Mouse (Mus musculus) myocyte (in vitro differentiated cells): ENCODE data around the gene Tmc7. TPM values are rescaled to one million over a fixed set of nuclear protein-coding genes. Genes with fewer than 3 reads are reported as not detected.
A peak's percentile ranks its signal among the peaks of the same experiment; 100 is the strongest.

ENCODE experiments used
- H3K27me3 ChIP-seq: one replicate; pipeline ENCODE4 v1.6.1; 2011; ENCODE audit not compliant: control insufficient read depth, insufficient read depth, insufficient read length
- H3K36me3 ChIP-seq: one replicate; pipeline ENCODE4 v1.6.1; 2011; ENCODE audit not compliant: control insufficient read depth, insufficient read depth
- H3K4me2 ChIP-seq: one replicate; pipeline ENCODE4 v1.6.1; 2011; ENCODE audit warnings: low read depth, control low read depth
- H3K4me3 ChIP-seq: one replicate; pipeline ENCODE4 v1.5.1; 2011; ENCODE audit warnings: mild to moderate bottlenecking, control low read depth, moderate library complexity
- H3K79me2 ChIP-seq: one replicate; pipeline ENCODE4 v1.6.1; 2011; ENCODE audit not compliant: control insufficient read depth, insufficient read depth
- H3ac ChIP-seq: one replicate; pipeline ENCODE4 v1.6.1; 2011; ENCODE audit not compliant: control insufficient read depth, insufficient read length
- CEBPB ChIP-seq: IDR thresholded peaks from 2 replicates; pipeline ENCODE4 v1.6.1; 2011; ENCODE audit warnings: mild to moderate bottlenecking, moderate library complexity; ENCODE audit not compliant: poor library complexity, insufficient read depth, severe bottlenecking
- E2F4 ChIP-seq: IDR thresholded peaks from one replicate; pipeline ENCODE4 v1.6.1; 2011; ENCODE audit warnings: mild to moderate bottlenecking, control low read depth, moderate library complexity; ENCODE audit not compliant: insufficient read depth
- MAX ChIP-seq: IDR thresholded peaks from one replicate; pipeline ENCODE4 v1.6.1; 2011; ENCODE audit warnings: low read depth, mild to moderate bottlenecking, control low read depth
- MYOD1 ChIP-seq, 3 experiments: IDR thresholded peaks; one replicate each; pipeline ENCODE4 v1.6.1; 2011; ENCODE audit warnings: control low read depth in 2 of 3, low read depth in 2 of 3, mild to moderate bottlenecking in 2 of 3, moderate library complexity in 1 of 3; ENCODE audit not compliant: insufficient read length in 2 of 3, control insufficient read depth in 1 of 3
- MYOG ChIP-seq, 3 experiments: IDR thresholded peaks; one replicate each; pipeline ENCODE4 v1.6.1; 2011; ENCODE audit warnings: control low read depth in 2 of 3, low read depth in 2 of 3, mild to moderate bottlenecking in 2 of 3; ENCODE audit not compliant: insufficient read length in 2 of 3, control insufficient read depth in 1 of 3, insufficient read depth in 1 of 3
- POLR2A ChIP-seq: IDR thresholded peaks from one replicate; pipeline ENCODE4 v1.6.1; 2011; ENCODE audit warnings: low read depth, mild to moderate bottlenecking, control low read depth, moderate library complexity; ENCODE audit not compliant: insufficient read length
- POLR2AphosphoS2 ChIP-seq: IDR thresholded peaks from one replicate; pipeline ENCODE4 v1.6.1; 2011; ENCODE audit warnings: low read depth, control low read depth; ENCODE audit not compliant: insufficient read length
- REST ChIP-seq: IDR thresholded peaks from one replicate; pipeline ENCODE4 v1.6.1; 2011; ENCODE audit warnings: mild to moderate bottlenecking, control low read depth, moderate library complexity; ENCODE audit not compliant: insufficient read depth, insufficient read length
- SRF ChIP-seq: IDR thresholded peaks from one replicate; pipeline ENCODE4 v1.6.1; 2011; ENCODE audit warnings: low read depth; ENCODE audit not compliant: control insufficient read depth, insufficient read length
- TCF12 ChIP-seq: IDR thresholded peaks from one replicate; pipeline ENCODE4 v1.6.1; 2011; ENCODE audit warnings: mild to moderate bottlenecking, control low read depth; ENCODE audit not compliant: poor library complexity, insufficient read depth, severe bottlenecking
- TCF3 ChIP-seq: IDR thresholded peaks from one replicate; pipeline ENCODE4 v1.6.1; 2011; ENCODE audit warnings: low read depth, control low read depth; ENCODE audit not compliant: insufficient read length
- USF1 ChIP-seq: IDR thresholded peaks from one replicate; pipeline ENCODE4 v1.6.1; 2011; ENCODE audit warnings: low read depth, mild to moderate bottlenecking, control low read depth, moderate library complexity
- polyA plus RNA-seq: library from polyadenylated mRNA; unstranded; fragments of >200 nt; fragmentation: generic; extraction: Trizol; gene quantifications from one replicate; pipeline ENCODE4 v1.2.1, GENCODE M21; 2012; ENCODE audit warnings: missing spikeins

Tmc7 gene
- polyA plus RNA-seq, 1 experiment, result 0.02 TPM

DNA sequence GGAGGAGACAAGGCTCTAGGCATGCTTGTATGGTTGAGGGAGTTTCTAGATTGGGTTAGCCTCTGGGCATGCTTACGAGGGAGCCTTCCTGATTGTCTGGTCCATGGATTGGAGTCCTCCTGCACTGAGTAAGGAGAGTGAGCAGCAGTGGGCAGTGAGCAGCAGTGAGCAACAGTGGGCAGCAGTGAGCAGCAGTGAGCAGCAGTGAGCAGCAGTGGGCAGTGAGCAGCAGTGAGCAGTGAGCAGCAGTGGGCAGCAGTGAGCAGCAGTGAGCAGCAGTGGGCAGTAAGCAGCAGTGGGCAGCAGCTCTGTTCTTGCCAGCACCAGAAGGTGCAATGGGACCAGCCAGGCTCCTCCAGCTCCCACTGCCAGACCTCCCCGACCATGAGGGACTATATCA lies 66.7 kb downstream of the Tmc7 start:
- TF ChIP-seq POLR2AphosphoS2 (no peak), SRF (no peak), USF1 (no peak), TCF3 (no peak), CEBPB (no peak), TCF12 (no peak)
- Histone ChIP-seq H3K27me3 (no peaks in the 10 kb centered on the region), H3K4me3 (no peak overlapping the region), H3K36me3 (no peaks in the 10 kb centered on the region), H3K4me2 (no peak overlapping the region), H3K79me2 (no peaks in the 10 kb centered on the region), H3ac (no peak overlapping the region)

DNA sequence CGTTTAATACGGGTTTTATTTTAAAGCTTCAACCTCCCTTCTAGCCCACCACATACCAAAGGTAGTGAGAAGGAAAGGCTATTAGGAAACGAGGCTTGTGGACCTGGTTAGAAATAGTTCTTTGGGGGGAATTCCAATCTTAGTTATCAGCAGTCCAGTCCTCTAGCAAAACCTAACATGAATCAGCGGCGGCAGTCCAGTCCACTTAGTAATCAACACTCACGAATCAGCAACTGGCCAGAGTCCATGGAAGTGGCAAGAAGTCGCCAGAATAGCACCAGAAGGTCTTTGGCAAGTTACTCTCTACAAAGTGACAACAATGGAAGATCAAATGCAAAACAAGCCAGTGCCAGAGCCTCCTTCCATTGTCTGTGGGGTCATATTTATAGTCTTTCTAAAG lies 76.0 kb downstream of the Tmc7 start:
- no peak for TF ChIP-seq TCF12
- no peak for TF ChIP-seq POLR2AphosphoS2
- no peak for TF ChIP-seq CEBPB
- TF ChIP-seq SRF, result no peak
- no peak for TF ChIP-seq E2F4
- TF ChIP-seq USF1, result no peak
- no peak for TF ChIP-seq REST
- no peak for TF ChIP-seq MYOG (IDR thresholded peaks at IDR 0.05; ENCODE audit: control insufficient read depth in 1 of 3, insufficient read depth in 1 of 3, insufficient read length in 2 of 3, low read depth in 2 of 3)
- no peak for TF ChIP-seq MAX
- TF ChIP-seq POLR2A, result no peak
- TF ChIP-seq MYOD1 (IDR thresholded peaks at IDR 0.05; ENCODE audit: control insufficient read depth in 1 of 3, insufficient read length in 2 of 3, low read depth in 2 of 3), result no peak
- H3ac ChIP-seq, result no peak overlapping the region

DNA sequence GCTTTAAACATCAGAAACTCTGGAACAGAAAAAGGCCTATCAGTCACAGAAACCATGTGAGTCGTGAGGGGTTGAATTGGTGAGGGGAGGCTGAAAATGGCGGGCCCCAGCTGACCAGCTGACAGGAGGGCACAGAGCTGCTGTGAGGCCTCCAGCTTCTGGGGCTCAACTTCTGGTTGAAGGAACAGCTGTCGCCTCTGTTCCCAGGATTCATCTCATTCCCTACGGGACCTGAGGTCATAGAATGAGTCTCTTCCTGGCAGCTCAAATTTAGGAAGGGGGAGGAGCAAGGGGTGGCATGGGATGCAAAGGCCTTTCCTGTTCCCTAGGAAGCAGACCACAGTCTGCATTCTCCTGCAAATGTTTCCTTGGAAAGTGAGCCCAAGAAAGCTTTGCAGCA lies 80.7 kb downstream of the Tmc7 start:
- Histone ChIP-seq H3K36me3 (no peaks in the 10 kb centered on the region), H3K4me2 (peak overlapping the region; percentile 4), H3K4me3 (no peak overlapping the region), H3K27me3 (no peaks in the 10 kb centered on the region), H3ac (no peak overlapping the region), H3K79me2 (no peaks in the 10 kb centered on the region)
- TF ChIP-seq REST, result no peak
- TF ChIP-seq MYOD1 (IDR thresholded peaks at IDR 0.05; ENCODE audit: control insufficient read depth in 1 of 3, insufficient read length in 2 of 3, low read depth in 2 of 3), result peak in 2 of 3 experiments; percentile 76 to 77
- TF ChIP-seq MYOG (IDR thresholded peaks at IDR 0.05; ENCODE audit: control insufficient read depth in 1 of 3, insufficient read depth in 1 of 3, insufficient read length in 2 of 3, low read depth in 2 of 3), result peak in 1 of 3 experiments; percentile 55

More for the DNA sequence above, 76.0 kb downstream of the Tmc7 start:
- H3K79me2 ChIP-seq, result no peaks in the 10 kb centered on the region
- H3K27me3 ChIP-seq, result no peaks in the 10 kb centered on the region
- no peaks in the 10 kb centered on the region for H3K36me3 ChIP-seq
- no peak overlapping the region for H3K4me2 ChIP-seq
- no peak overlapping the region for H3K4me3 ChIP-seq

DNA sequence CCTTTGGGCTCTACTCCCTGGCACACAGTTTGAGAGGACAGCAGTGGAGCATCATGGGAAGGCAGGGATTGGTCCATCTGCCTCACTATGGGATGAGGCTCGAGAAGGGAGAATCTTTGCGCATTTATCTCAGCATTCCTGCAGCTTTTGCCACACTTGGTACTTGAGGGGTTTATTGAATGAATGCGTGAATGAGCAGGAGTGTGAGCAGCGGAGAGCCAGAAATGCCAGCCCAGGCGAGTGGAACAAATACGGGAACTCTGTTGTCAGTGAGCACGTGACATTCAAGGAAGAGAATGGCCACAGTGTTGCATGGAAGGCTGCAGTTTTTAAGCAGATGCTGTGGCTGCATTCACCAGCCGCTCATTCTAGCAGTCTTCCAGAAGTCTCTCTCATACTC lies 82.2 kb downstream of the Tmc7 start:
- Histone ChIP-seq H3ac (no peak overlapping the region), H3K4me2 (no peak overlapping the region), H3K36me3 (no peaks in the 10 kb centered on the region), H3K4me3 (no peak overlapping the region), H3K79me2 (no peaks in the 10 kb centered on the region), H3K27me3 (no peaks in the 10 kb centered on the region)
- TF ChIP-seq TCF12 (no peak), REST (no peak)

GRCm38 (mm10) chr7:118499784-118500435 lies 84.6 kb downstream of the Tmc7 start:
- no peaks in the 10 kb centered on the region for H3K27me3 ChIP-seq
- peak in 1 of 3 experiments; percentile 71 for TF ChIP-seq MYOD1 (IDR thresholded peaks at IDR 0.05; ENCODE audit: control insufficient read depth in 1 of 3, insufficient read length in 2 of 3, low read depth in 2 of 3)
- peak in 1 of 3 experiments; percentile 66 for TF ChIP-seq MYOG (IDR thresholded peaks at IDR 0.05; ENCODE audit: control insufficient read depth in 1 of 3, insufficient read depth in 1 of 3, insufficient read length in 2 of 3, low read depth in 2 of 3)
- no peak for TF ChIP-seq E2F4
- TF ChIP-seq MAX, result no peak
- H3K79me2 ChIP-seq, result no peaks in the 10 kb centered on the region
- no peaks in the 10 kb centered on the region for H3K36me3 ChIP-seq
- H3ac ChIP-seq, result no peak overlapping the region
- no peak overlapping the region for H3K4me3 ChIP-seq
- H3K4me2 ChIP-seq, result no peak overlapping the region

DNA sequence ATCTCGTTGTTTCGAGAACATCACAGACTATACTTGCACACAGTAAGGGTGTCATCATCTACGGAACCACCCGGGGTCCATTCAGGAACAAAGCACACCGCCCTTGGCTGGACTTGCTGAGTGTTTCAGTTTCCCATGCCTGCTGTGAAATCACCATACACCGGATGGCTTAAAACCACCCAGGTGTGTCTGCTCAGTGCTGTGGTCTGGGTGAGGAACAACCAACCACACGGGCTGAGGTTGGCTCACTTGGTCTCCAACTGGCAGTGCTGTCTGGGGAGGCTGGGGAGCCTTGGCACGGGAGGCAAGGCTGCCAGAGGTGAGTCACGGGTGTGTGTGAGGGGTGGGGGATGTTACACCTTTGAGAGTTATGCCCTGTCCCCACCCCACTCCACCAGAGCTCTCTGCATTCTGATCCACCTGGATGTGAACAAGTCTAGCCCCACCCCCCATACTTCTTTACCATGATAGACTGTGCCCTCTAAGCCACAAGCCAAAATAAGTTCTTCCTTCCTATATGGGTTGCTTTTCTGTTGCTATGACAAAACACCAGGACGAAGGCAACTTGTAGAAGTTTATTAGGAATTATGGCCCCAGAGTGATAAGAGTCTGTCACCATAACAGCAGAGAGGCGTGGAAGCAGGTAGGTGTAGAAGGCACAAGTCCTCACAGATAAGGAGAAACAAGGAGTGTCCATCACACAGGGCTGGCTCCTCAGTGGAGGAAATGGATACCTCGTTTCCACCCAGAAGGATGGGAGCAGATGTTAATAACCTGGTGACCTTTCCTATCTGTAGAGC lies 85.4 kb downstream of the Tmc7 start:
- Histone ChIP-seq H3K36me3 (no peaks in the 10 kb centered on the region), H3ac (no peak overlapping the region), H3K4me2 (no peak overlapping the region), H3K4me3 (no peak overlapping the region), H3K27me3 (no peaks in the 10 kb centered on the region), H3K79me2 (no peaks in the 10 kb centered on the region)
- no peak for TF ChIP-seq TCF3
- no peak for TF ChIP-seq E2F4
- no peak for TF ChIP-seq POLR2AphosphoS2
- TF ChIP-seq REST, result no peak
